Mouse (Mus musculus) midbrain, embryonic 14.5 days (tissue): Measurements from ENCODE around the gene Midn. TPM values are rescaled to one million over a fixed set of nuclear protein-coding genes. Genes with fewer than 3 reads are reported as not detected.
"Not testable (repeated sequence)": the region's sequence is repeated elsewhere in the genome, so short reads cannot be mapped to it uniquely, and the experiment has no call there.

Source experiments
- ATAC-seq: fragments of 200-750 bp; cut with Nextera tagmentation; 2 replicates; pipeline ENCODE4 v1.8.0; 2017; ENCODE audit warnings: moderate number of reproducible peaks, moderate library complexity; ENCODE audit not compliant: low FRiP score, low TSS enrichment
- DNase-seq: peaks from one replicate; pipeline ENCODE4 v3.0.0-alpha.2; 2015
- H3K27ac ChIP-seq: fragments of 300-500 bp; sonication (generic); replicated peaks from 2 replicates; pipeline ENCODE4 v1.5.1; 2014; ENCODE audit warnings: mild to moderate bottlenecking, low read depth, low read length, moderate library complexity
- H3K27me3 ChIP-seq: fragments of 300-500 bp; sonication (generic); 2 replicates; pipeline ENCODE4 v1.6.1; 2014; ENCODE audit warnings: low read length, control low read depth, mixed read lengths; ENCODE audit not compliant: control insufficient read depth, insufficient read depth
- H3K36me3 ChIP-seq: fragments of 300-500 bp; sonication (generic); 2 replicates; pipeline ENCODE4 v1.6.1; 2014; ENCODE audit warnings: low read length, control low read depth; ENCODE audit not compliant: control insufficient read depth, insufficient read depth
- H3K4me1 ChIP-seq: fragments of 300-500 bp; sonication (generic); 2 replicates; pipeline ENCODE4 v1.6.1; 2014; ENCODE audit warnings: mild to moderate bottlenecking, antibody characterized with exemption, low read length, control low read depth; ENCODE audit not compliant: control insufficient read depth, insufficient read depth
- H3K4me2 ChIP-seq: fragments of 300-500 bp; sonication (generic); 2 replicates; pipeline ENCODE4 v1.6.1; 2014; ENCODE audit warnings: mild to moderate bottlenecking, low read length, moderate library complexity
- H3K4me3 ChIP-seq: fragments of 300-500 bp; sonication (generic); replicated peaks from 2 replicates; pipeline ENCODE4 v1.5.1; 2014; ENCODE audit warnings: low read depth, low read length
- H3K9ac ChIP-seq: fragments of 300-500 bp; sonication (generic); replicated peaks from 2 replicates; pipeline ENCODE4 v1.6.1; 2014; ENCODE audit warnings: mild to moderate bottlenecking, low read length, moderate library complexity
- H3K9me3 ChIP-seq: fragments of 300-500 bp; sonication (generic); 2 replicates; pipeline ENCODE4 v1.6.1; 2016; ENCODE audit warnings: low read length, control low read depth, mixed read lengths; ENCODE audit not compliant: control insufficient read depth
- WGBS: fragments of 180-500 bp; shearing (Covaris S2); extraction: QIAGEN DNeasy Blood & Tissue Kit; methylation state at CpG from one replicate; pipeline ENCODE4 v1.1.7; 2014; 5-methylcytosine and 5-hydroxymethylcytosine counted together
- polyA plus RNA-seq: library from polyadenylated mRNA; unstranded; fragments of >200 nt; fragmentation: Nextera tagmentation; extraction: Ambion mirVana; gene quantifications from 2 replicates; pipeline ENCODE4 v1.2.1, GENCODE M21; 2014

Midn gene
- polyA plus RNA-seq, 1 experiment from 2014 or later, result 62.6 TPM

DNA sequence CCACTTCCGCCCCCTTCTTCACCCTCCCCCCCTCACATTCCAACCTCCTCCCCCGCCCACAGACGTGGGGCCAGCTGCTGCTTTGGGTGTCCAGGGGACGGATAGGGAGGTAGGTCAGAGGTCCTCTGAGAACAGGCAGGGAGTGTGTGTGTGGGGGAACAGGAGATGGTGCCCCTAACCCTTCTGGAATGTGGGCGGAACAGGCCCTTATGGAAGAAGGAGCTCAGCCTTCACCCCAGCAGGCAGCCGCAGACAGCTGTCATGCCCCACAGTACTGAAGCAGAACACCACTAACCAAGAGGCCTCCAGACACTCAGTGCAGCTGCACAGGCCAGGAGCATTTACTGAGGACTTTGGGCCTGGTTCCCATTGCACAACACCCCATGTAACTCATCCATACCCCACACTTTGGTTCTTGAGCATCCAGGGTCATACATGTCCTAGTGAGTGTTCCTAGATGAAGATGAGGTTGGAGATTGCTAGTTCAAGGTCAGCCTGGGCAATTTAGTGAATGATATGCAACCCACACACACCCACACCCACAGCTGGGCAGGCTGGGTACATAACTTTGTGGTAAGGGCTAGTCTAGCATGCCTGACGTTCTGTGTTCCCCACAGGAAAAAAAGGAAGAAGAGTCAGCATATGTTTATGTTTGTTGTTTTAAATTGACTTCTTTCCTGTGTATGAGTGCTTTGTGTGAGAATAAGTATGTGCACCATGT lies 13.6 kb downstream of the Midn start:
- Histone ChIP-seq H3K27ac (no peak overlapping the region), H3K4me1 (peaks cover 45% of the 10 kb centered on the region), H3K9ac (no peak overlapping the region), H3K4me2 (no peak overlapping the region), H3K9me3 (no peaks in the 10 kb centered on the region), H3K4me3 (no peak overlapping the region), H3K36me3 (peaks cover 16% of the 10 kb centered on the region), H3K27me3 (no peaks in the 10 kb centered on the region)
- ATAC-seq (no peak), DNase-seq (no peak)
- WGBS, result 12% methylated on average over 7 of the region's 7 CpGs

DNA sequence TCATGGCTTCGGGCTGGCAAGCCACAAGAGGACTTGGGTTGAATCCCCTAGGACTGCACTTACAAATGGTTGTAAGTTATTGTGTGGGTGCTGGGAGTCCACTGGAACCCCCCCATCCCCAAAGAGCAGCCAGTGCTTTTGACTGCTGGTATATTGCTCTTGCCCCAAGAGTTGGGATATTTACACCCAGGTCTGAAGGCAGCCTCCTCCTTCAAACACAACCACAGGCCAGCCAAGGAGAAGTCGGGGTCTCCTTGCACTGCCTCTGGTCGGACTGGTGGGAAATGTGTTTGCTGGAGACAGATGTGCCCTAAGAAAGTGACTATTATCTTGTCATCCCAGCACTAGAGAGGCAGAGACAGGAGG lies 14.2 kb downstream of the Midn start:
- Histone ChIP-seq H3K36me3 (peaks cover 11% of the 10 kb centered on the region), H3K9ac (no peak overlapping the region), H3K27me3 (no peaks in the 10 kb centered on the region), H3K4me3 (no peak overlapping the region), H3K27ac (no peak overlapping the region), H3K4me1 (peaks cover 45% of the 10 kb centered on the region), H3K4me2 (no peak overlapping the region), H3K9me3 (no peaks in the 10 kb centered on the region)
- DNase-seq, result no peak
- ATAC-seq, result no peak
- WGBS, result 71% methylated on average over 3 of the region's 3 CpGs

- Histone ChIP-seq H3K4me2 (no peak overlapping the region; the same call in 1 of the 2 replicates), H3K9ac (no peak overlapping the region), H3K27ac (no peak overlapping the region), H3K4me3 (no peak overlapping the region), H3K4me1 (peaks cover 42% of the 10 kb centered on the region), H3K9me3 (no peaks in the 10 kb centered on the region), H3K27me3 (no peaks in the 10 kb centered on the region), H3K36me3 (peaks cover 6% of the 10 kb centered on the region; the same call in 1 of the 2 replicates)
- ATAC-seq (no peak), DNase-seq (no peak)
- 85% methylated on average over 6 of the region's 6 CpGs for WGBS
These were observed 14.7 kb downstream of the Midn start for GRCm38 (mm10) chr10:80162716-80163299.

- 76% methylated on average over 8 of the region's 8 CpGs for WGBS
- H3K4me1 ChIP-seq, result peaks cover 42% of the 10 kb centered on the region
- DNase-seq, result no peak
- peaks cover 1% of the 10 kb centered on the region; the same call in 1 of the 2 replicates for H3K36me3 ChIP-seq
- no peak overlapping the region for H3K27ac ChIP-seq
- peak overlapping the region; percentile 57; the same call in 1 of the 2 replicates for H3K9ac ChIP-seq
- no peaks in the 10 kb centered on the region for H3K9me3 ChIP-seq
- H3K4me2 ChIP-seq, result peak overlapping the region; percentile 81
- no peak for ATAC-seq
- H3K27me3 ChIP-seq, result no peaks in the 10 kb centered on the region
- H3K4me3 ChIP-seq, result no peak overlapping the region
These were observed 15.6 kb downstream of the Midn start for GRCm38 (mm10) chr10:80163721-80164120.

- H3K4me1 ChIP-seq, result peaks cover 41% of the 10 kb centered on the region
- ATAC-seq (peak; percentile 4; the same call in 1 of the 2 replicates), DNase-seq (no peak)
- no peaks in the 10 kb centered on the region for H3K9me3 ChIP-seq
- H3K4me2 ChIP-seq, result peak overlapping the region; percentile 81
- no peaks in the 10 kb centered on the region for H3K36me3 ChIP-seq
- 10% methylated on average over 44 of the region's 44 CpGs for WGBS
- peak overlapping the region; percentile 77 for H3K27ac ChIP-seq
- H3K27me3 ChIP-seq, result no peaks in the 10 kb centered on the region
- peak overlapping the region; percentile 57 for H3K9ac ChIP-seq
- peak overlapping the region; percentile 33 for H3K4me3 ChIP-seq
These were observed 16.3 kb downstream of the Midn start for GRCm38 (mm10) chr10:80164161-80164997.

DNA sequence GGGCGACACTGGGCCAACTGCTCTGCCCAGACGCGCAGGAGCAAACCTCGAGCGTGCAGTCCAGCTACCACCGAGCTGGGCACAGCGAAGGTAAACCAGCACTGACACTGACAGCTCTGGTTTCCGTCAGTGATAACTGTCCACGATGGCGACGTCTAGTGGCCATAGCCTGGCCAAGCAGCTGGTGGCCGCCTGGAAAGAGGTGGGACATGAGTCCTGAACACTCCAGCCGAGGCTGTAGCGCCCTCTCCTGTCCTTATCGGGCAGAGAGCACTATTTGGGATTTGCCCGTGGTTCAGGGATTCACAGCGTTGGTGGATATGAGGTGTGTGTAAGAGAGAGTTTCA lies 16.9 kb downstream of the Midn start:
- no peaks in the 10 kb centered on the region for H3K27me3 ChIP-seq
- under 1% methylated on average over 17 of the region's 17 CpGs for WGBS
- H3K9me3 ChIP-seq, result no peaks in the 10 kb centered on the region
- ATAC-seq (peak; percentile 53), DNase-seq (peak; percentile 97)
- H3K4me2 ChIP-seq, result peak overlapping the region; percentile 81
- H3K9ac ChIP-seq, result peak overlapping the region; percentile 57
- peak overlapping the region; percentile 77 for H3K27ac ChIP-seq
- peaks cover 4% of the 10 kb centered on the region for H3K36me3 ChIP-seq
- peak overlapping the region; percentile 33 for H3K4me3 ChIP-seq
- peaks cover 39% of the 10 kb centered on the region for H3K4me1 ChIP-seq

GRCm38 (mm10) chr10:80165392-80166128 lies 17.5 kb downstream of the Midn start, which contains the start of gene Cirbp:
Gene Cirbp (plus strand): TSS chr10:80165985.
- Histone ChIP-seq H3K36me3 (peaks cover 10% of the 10 kb centered on the region), H3K4me1 (peaks cover 33% of the 10 kb centered on the region), H3K9me3 (no peaks in the 10 kb centered on the region), H3K9ac (peak within 1 kb of the TSS; percentile 57), H3K4me3 (peak within 1 kb of the TSS; percentile 33), H3K4me2 (peak within 1 kb of the TSS; percentile 81), H3K27me3 (no peaks in the 10 kb centered on the region), H3K27ac (peak within 1 kb of the TSS; percentile 83)
- WGBS, result 14% methylated on average over 20 of the region's 20 CpGs
- DNase-seq (no peak), ATAC-seq (no peak)

DNA sequence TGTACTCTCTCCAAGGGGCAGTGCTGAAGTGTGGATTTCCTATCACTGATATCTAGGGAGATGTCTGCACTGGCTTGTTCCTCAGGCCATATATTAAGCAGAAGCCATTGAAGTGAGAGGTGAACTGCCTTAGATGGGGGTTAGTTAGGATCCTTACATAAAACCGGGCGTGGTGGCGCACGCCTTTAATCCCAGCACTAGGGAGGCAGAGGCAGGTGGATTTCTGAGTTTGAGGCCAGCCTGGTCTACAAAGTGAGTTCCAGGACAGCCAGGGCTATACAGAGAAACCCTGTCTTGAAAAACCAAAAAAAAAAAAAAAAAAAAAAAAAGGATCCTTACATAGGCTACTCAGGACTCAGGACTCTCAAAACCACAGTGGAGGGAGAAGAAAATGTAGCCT lies 18.1 kb downstream of the Midn start:
- Histone ChIP-seq H3K36me3 (peaks cover 15% of the 10 kb centered on the region), H3K9ac (peak overlapping the region; percentile 27; the same call in 1 of the 2 replicates), H3K4me1 (peaks cover 28% of the 10 kb centered on the region), H3K4me2 (peak overlapping the region; percentile 81), H3K27ac (peak overlapping the region; percentile 83), H3K4me3 (peak overlapping the region; percentile 13)
- H3K9me3 ChIP-seq, ATAC-seq, H3K27me3 ChIP-seq, DNase-seq: not testable (repeated sequence)
- WGBS, result 86% methylated on average over 4 of the region's 4 CpGs
